Mouse (Mus musculus): Measurements from ENCODE around the gene Ccdc105. TPM values are rescaled to one million over a fixed set of nuclear protein-coding genes. Genes with fewer than 3 reads are reported as not detected.

Gene Ccdc105
- polyA plus RNA-seq, 1 experiment from 2014 or later = 0.10 TPM

DNA sequence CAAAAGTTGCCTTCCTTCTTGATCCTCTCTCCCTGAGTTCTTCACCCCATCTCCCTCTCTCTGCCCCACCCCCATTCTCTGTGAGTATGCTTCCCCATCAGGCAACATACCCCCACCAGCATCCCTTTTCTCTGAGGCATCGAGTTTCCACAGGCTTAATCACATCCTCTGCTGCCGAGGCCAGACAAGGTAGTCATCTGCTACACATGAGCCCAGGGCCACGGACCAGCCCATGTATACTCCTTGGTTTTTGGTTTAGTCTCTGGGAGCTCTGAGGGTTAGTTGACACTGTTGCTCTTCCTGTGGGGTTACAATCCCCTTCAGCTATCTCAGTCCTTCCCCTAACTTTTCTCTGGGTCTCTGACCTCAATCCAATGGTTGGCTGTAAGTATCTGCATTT is 52.0 kb downstream of the Ccdc105 start:
- Histone ChIP-seq H3K36me3 (ENCODE audit: control insufficient read depth, insufficient read depth, low read length) (no peaks in the 10 kb centered on the region), H3K4me1 (ENCODE audit: control insufficient read depth, insufficient read depth, low read length) (no peaks in the 10 kb centered on the region), H3K27me3 (replicated peaks; ENCODE audit: control insufficient read depth, insufficient read depth, low read length) (no peaks in the 10 kb centered on the region), H3K9me3 (ENCODE audit: control insufficient read depth, low read length) (no peaks in the 10 kb centered on the region), H3K9ac (ENCODE audit: low read depth, low read length) (no peak overlapping the region), H3K27ac (replicated peaks; ENCODE audit: low read depth, low read length) (no peak overlapping the region), H3K4me3 (ENCODE audit: low read depth, low read length) (no peak overlapping the region), H3K4me2 (ENCODE audit: low read depth, low read length) (no peak overlapping the region)
- no peak for DNase-seq (ENCODE audit: low spot score)
- 28% methylated on average over 3 of the region's 3 CpGs for WGBS
- no peak for ATAC-seq (ENCODE audit: low read depth)

Other genes starting within 250 kb of the Ccdc105 start
- gene Olfr1358, start 235.6 kb downstream of the Ccdc105 start, polyA plus RNA-seq (2014; fragmentation: Nextera tagmentation; extraction: Ambion mirVana) = not detected in 2 replicates
- 42.7 and 42.8 TPM in 2 replicates for gene Ilvbl, start 178.7 kb downstream of the Ccdc105 start, polyA plus RNA-seq (2014; fragmentation: Nextera tagmentation; extraction: Ambion mirVana)
- 19.6 and 20.6 TPM in 2 replicates for gene Syde1, start 161.1 kb downstream of the Ccdc105 start, polyA plus RNA-seq (2014; fragmentation: Nextera tagmentation; extraction: Ambion mirVana)
- 0.08 TPM in 1 of 2 replicates, not detected in the other for gene Olfr1357, start 135.0 kb downstream of the Ccdc105 start, polyA plus RNA-seq (2014; fragmentation: Nextera tagmentation; extraction: Ambion mirVana)
- 3.6 and 4.7 TPM in 2 replicates for gene Casp14, start 34.8 kb downstream of the Ccdc105 start, polyA plus RNA-seq (2014; fragmentation: Nextera tagmentation; extraction: Ambion mirVana)
- gene Slc1a6, start 27.4 kb upstream of the Ccdc105 start, polyA plus RNA-seq (2014; fragmentation: Nextera tagmentation; extraction: Ambion mirVana) = 0.68 and 0.70 TPM in 2 replicates
- gene Olfr1356, start 99.1 kb upstream of the Ccdc105 start, polyA plus RNA-seq (2014; fragmentation: Nextera tagmentation; extraction: Ambion mirVana) = not detected in 2 replicates
- gene Olfr1355, start 122.5 kb upstream of the Ccdc105 start, polyA plus RNA-seq (2014; fragmentation: Nextera tagmentation; extraction: Ambion mirVana) = 0.14 TPM in 1 of 2 replicates, not detected in the other
- gene Olfr1354, start 160.1 kb upstream of the Ccdc105 start, polyA plus RNA-seq (2014; fragmentation: Nextera tagmentation; extraction: Ambion mirVana) = not detected in 2 replicates
- gene Olfr8, start 197.6 kb upstream of the Ccdc105 start, polyA plus RNA-seq (2014; fragmentation: Nextera tagmentation; extraction: Ambion mirVana) = not detected in 2 replicates
- 0.20 TPM in 1 of 2 replicates, not detected in the other for gene Olfr1353, start 210.2 kb upstream of the Ccdc105 start, polyA plus RNA-seq (2014; fragmentation: Nextera tagmentation; extraction: Ambion mirVana)
- gene Olfr1352, start 228.0 kb upstream of the Ccdc105 start, polyA plus RNA-seq (2014; fragmentation: Nextera tagmentation; extraction: Ambion mirVana) = 0.11 TPM in 1 of 2 replicates, not detected in the other

All from embryonic facial prominence, embryonic 14.5 days (tissue).